Mouse (Mus musculus) heart, postnatal 4 days (tissue): ENCODE results near the gene Ston1. TPM values are rescaled to one million over a fixed set of nuclear protein-coding genes. Genes with fewer than 3 reads are reported as not detected.
A peak's percentile ranks its signal among the peaks of the same experiment; 100 is the strongest.

Experiments
- DNase-seq: peaks from one replicate; pipeline ENCODE4 v3.0.0; 2021
- total RNA-seq, 2 experiments: library from RNA; stranded (reverse); gene quantifications; 2 replicates each; pipeline ENCODE4 v1.2.3; 2021

Ston1 gene
- total RNA-seq, 2 experiments from 2014 or later: 25.3 to 28.7 TPM

DNA sequence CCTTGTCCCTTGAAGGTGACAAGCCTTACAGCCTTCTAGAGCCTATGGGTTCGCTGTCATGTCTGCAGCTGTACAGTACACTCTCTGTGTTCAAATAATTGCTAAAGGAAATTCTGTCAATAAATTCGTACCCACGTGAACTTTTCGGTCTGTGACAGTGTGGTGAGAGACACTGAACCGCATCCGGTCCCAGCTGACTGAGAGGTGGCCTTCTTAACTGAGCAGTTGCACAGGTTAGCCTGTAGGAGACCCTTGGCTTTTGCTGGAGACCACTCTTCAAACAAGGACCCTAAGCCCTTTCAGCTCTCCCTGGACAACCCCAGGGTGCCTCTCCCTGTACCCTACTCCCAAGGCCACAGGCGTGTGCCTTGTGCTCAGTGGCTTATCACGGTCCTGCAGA is 9.3 kb upstream of the Ston1 start:
- DNase-seq: no peak

DNA sequence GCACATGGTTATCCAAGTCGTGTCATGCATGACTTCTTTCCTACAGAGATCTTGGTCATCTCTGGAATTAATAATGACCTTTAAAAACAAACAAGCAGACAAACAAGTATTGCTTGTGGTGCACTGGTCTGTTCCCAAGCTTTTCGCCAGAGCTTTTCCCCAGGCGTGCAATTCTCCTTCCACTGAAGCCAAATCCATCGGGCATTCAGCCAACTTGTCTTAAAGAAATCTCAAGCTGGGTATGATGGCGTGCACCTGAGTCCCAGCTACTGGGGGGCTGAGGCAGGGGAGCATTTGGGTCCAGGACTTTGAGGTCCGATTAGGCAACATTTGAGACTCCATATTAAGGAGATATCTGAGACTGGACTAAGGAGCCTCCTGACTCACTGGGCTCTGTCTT is 7.2 kb upstream of the Ston1 start:
- no peak for DNase-seq

DNA sequence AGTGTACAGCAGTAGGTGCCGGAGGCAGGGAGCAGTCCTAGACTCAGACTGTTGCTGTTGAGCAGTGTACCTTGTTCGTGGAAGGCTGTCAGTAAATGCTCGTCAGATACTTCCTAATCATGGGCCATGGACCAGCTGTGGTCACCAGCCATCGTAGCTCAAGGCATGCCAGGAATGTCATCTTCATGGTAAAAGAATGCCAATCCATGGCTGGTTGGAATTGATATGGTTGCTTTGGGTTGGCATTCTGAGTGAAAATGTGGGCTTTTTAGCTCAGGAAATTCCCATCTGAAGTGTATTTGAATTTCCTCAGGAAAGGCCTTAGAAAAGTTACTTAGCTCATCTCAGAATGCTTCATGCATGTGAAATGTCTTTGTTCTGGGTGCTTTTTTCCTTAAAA is 2.4 kb upstream of the Ston1 start:
- DNase-seq: no peak

DNA sequence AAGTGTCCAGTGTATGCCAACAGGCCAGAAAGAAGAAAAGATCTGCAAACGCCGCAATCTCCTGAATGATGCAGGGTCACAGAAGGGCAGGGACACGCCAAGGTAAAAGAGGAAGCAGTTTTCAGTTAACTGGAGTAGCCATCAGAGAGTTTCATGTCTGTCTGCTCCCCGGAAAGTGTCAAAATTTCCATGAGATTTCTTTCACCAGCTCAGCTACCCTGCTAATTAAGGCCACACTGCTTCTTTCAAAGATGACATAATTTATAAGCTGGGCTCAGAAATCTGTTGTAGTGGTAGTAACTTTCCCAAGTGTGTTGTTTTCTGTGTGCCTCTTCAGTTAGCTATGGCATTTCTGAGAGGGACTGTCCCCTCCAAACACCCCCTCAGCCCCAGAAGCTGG is 1.4 kb upstream of the Ston1 start:
- no peak for DNase-seq

DNA sequence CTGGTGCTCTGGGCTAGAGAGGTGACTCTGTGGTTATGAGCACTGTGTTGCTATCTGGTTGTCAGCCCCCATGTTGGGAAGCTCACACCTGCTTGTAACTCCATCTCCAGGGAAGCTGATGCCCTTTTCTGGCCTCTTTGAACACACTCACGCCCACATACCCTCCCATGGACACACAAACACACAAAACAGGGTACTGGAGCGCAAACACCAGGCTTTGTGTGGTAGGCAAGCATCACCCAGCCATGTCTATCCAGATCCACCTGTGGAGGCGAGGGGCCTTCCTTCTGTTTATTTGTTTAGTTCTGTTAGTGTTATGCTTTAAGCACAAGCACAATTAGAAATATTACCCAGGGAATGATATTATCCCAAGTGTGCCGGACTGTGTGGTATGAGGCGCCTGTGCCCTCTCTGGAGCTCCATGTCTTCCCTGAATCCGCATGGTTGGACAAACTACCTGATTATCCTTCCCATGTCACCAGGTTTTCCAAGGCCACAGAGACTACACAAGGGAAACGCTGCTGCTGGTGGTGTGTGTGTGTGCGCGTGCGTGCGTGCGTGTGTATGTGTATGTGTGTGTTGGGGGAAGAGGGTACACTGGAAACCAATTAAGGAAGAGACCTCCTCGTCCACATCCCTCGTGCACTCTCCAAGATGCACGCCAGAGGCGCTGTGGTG is 801 bp upstream of the Ston1 start:
- peak; percentile 87 for DNase-seq

DNA sequence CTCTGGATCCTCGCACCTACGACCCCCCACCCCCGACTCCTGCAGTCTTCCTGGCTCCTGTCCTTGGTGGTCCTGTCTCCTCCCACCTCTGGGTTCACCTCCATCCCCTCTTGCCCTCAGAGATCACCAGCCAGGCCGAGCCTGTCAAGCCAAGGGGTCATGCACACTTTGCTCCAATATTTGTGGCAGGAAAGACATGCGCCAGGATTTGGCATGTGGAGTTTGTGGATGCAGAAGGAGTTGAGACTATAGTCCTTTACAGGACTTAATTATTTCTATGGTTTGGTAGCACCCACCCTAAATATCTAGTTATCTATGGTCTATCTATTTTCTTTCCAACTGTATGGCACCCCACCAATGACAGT is 554 bp downstream of the Ston1 start:
- no peak for DNase-seq

DNA sequence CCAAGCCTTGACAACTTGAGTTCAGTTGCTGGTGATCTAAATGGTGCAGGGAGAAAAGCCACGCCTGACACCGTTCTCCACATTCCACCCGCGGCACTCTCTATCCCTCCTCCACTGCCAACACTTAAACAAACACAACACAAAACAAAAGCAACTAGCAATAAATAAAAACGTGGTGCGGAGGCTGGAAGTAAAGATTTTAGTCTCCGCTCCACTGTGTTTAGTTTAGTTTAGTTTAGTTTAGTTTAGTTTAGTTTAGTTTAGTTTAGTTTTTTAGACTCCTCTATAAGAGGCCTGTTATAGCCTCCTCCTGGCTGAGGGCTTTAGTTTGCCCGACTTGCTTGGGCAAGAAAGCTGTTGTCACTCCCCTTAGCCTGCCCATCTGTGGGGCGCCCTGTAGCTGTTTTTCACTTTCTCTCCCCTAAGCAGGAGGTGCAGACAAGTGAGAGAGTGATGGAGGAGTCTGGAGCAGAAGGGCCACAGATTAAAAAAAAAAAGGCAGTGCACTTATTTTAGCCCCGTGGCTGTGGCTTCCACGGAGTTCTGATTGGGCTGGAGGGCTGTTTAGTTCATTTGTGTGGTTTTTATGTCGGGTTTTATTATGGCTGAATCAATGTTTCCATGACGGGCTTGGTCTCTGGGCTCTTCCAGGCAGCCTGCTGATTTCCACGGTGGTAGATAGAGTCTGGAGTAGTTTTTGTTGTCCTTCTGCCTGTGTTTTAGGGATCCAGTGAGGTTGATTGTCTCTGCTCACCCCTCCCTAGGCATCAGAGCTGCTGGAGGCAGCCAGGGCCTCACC is 1.3 kb downstream of the Ston1 start:
- DNase-seq: no peak

DNA sequence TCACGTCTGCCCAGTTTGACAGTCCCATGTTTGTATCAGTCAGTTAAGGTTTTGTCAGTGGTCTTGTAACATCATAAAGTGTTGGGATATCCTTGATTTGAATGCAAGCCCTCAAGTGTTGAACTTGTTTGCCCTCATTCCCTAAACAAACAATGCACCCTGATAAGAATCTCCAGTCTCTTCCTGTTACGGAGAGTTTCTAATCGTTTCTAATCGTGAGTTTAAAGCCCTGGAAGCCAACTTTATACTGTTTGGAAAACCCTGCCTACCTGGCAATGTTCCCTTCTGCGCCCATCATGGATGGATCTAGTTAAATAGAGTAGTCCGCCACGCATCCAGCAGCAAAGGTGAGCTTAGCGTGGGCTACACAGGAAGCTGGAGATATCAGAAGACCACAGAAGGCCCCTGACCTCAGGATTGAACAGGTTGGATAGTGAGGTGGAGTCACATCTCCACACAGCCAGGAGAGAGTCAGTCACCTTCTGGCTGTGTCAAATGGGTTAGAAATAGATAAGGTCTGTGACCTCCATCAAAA is 3.1 kb downstream of the Ston1 start:
- DNase-seq: no peak

DNA sequence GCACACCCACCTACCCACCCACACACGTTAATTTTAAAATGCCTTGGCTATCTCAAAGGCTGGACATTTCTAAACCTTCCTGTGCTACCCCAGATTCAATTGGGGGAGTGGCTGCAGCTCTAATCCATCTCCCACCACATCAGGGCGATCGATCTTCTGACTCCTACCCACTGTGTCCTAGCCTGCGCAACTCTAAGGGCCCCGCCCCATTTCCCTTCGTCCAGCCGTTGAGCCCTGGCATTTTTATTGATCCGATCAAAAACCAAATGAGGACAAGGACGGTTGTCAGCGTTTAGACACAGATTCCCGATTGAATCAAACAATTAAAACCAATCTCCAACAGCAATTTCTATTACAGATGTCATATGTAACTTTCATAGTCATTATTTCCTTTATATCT is 6.5 kb downstream of the Ston1 start:
- DNase-seq: no peak

DNA sequence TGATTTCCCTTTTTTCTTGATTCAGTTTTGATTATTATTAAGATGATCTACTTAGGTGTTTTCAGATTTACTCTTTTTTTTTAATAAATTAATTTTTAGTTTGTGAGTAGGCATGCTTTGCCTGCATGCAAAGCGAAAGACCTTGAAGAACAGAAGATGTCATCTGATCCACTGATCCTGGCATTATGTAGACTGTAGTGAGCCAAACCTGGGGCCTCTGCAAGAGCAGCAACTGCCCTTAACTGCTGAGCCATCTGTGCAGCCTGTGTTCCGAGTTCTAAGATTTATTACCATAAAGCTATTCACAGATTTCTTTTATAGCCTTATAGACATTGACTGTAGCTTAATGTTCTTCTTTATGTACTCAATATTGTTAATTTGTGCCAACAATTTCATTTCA is 8.6 kb downstream of the Ston1 start:
- no peak for DNase-seq

DNA sequence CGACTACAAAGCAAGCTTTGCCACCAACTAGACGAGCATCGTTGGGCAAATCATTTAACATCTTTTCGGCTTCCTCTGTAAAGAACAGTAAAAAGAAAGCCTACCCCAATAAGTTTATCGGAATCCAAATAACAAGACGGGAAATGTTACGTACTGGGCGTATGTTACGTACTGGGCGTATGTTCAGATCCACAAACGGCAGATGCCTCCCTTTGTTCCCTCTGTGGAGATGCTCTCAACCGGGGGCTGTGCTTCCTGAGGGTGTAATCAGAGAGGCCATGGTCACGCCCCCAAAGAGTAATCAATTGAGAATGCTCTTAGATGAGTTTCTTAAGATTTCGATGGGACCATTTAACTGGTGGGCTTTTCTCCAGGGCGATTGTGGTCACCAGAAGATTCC is 11.9 kb downstream of the Ston1 start:
- no peak for DNase-seq

DNA sequence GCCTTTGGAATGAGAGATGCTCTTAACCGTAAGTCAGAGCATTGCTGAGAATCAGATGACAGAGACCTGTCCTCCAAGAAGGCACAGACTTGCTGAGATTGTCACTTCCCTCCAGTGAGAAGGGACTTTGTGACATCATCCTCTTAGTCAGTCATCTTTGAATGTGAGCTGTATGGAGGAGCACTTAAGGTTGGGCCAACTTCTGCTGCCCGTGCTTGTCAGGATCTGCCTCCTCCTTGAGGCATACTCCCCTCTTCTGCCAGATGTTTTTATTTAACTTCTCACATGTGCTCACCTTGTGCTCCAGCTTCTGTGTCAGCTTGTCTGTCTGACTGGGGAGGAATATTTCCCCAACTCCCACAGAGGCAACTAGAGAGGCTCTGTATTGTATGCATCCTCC is 13.6 kb downstream of the Ston1 start:
- no peak for DNase-seq

DNA sequence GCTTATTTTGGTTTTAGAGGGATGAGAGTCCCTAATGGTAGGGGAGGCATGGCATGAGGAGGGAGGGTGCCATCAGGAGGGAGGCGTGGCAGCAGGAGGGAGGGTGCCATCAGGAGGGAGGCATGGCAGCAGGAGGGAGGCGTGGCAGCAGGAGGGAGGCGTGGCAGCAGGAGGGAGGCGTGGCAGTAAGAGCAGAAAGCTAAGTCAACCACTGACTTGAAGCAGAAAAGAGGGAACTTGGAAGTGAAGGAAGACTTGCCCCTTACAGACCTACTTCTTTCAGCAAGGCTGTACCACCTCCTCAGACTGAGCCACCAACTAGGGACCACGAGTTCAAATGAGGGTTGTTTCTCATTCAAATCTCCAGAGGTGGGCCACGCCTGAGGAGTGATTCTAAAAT is 15.7 kb downstream of the Ston1 start:
- DNase-seq: no peak

DNA sequence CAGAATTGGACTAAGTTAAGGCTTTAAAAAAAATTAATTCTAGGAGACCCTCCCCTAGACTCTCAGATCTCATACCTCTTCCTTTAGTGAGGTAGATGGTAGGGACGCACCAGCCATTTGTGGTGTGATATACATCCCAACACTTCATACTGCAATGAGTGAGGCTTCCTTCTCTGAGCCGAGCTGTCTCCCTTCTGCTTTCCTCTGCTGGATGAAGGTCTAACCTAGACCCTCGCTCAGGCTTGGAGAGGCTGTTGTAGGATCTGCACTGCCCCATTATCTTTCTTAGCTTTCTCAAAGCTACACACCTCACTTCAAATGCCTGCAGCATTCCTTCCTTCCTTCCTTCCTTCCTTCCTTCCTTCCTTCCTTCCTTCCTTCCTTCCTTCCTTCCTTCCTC is 16.2 kb downstream of the Ston1 start:
- DNase-seq: no peak

DNA sequence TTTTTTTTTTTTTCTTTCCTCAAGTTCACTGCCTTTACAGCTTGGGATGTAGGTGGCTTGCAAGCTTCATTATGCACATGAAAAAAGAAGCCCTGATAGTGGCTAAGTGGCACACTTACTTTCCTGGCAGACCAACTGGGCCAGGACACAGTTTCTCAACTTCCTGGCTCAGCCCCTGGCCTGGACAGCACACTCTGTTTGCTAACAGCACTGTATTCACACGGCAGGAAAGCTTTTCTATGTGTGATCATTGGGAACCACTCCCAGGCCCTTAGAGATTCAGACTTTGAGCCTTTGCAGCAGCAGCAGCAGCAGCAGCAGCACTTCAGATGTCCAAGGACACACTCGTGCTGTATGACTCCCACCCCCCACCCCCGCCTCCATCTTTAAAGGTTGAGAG is 16.8 kb downstream of the Ston1 start:
- peak; percentile 23 for DNase-seq

DNA sequence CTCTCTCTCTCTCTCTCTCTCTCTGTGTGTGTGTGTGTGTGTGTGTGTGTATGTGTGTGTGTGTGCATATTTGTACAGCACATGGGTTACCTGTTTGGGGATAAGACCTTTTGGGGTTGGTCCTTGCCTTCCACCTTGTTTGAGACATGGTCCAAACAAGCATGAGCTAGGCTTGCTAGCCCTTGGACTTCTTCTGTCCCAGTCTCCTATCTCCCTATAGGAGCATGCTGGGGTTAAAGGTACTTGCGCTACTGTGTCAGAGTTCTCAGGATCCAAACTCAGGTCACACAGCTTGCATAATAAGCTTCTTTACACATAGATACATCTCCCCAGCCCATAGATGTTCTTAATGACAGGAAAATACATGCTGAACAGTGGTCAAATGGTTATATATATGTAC is 17.2 kb downstream of the Ston1 start:
- DNase-seq: no peak

DNA sequence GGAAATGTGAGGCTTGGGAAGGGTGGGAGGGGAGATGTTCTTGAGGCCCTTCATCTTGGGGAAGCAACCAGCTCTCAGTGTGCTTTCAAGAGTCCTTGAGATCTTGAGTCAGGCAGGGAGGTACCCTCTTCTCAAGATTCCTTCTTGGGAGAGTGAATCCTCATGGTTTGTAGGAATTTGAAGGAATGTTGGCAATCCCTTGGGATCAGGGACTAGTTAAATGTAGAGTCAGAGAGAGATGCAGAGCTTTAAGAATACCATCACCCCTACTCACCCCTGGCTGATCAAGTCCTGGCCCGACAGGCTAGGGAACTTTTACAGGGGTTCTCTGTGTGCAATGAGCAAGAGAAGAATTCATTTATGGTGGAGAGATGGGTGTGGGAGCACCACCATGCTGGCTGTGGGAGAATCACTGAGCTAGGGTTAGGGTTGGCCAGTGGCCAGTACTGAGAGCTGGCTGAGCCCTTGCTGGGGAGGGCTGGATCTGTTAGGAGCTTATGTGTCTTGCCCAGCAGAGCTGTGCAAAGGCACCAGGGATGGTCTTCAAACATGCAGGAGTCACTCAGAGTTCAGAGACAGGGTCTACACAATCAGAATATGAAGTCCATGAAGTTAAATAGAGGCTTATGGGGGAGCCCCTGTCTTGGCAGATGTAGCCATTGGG is 18.1 kb downstream of the Ston1 start:
- no peak for DNase-seq

DNA sequence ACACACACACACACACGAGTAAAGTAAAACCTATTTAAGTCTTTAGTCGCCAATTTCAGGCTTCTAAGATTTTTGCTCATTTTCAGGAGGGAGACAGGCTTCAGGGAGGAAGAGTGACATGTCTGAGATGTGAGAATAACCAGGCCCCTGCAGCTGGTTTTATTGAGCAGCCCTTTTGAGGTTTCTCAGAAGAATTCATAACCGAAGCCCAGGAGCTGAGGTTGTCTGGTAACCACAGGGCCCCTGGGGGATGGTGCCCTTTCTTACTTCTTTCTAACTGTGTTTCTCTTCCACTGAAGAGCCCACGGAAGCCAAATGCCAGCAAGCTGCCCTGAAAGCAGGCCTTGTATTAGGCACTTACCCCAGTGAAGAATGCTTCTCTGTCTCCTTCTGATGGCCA is 23.5 kb downstream of the Ston1 start:
- DNase-seq: no peak

DNA sequence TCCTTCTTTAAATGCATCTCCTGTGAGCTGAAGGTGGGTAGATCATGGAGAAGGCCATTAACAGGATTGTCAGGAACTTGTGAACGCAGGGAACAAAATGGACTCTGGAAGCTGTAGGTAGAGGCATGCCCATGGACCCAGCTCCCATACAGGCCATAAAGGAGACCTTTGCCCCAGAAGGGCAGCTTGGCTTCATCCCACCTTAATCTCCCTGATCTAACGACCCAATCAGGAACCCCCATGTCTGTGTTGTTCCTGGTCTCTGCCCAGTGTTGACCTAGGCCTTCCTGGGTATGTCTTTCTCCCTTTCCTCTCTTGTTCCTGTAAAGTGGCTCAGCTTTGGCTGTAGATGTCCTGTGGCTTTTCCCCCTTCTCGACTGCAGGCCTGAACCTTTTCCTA is 23.9 kb downstream of the Ston1 start:
- DNase-seq: no peak

DNA sequence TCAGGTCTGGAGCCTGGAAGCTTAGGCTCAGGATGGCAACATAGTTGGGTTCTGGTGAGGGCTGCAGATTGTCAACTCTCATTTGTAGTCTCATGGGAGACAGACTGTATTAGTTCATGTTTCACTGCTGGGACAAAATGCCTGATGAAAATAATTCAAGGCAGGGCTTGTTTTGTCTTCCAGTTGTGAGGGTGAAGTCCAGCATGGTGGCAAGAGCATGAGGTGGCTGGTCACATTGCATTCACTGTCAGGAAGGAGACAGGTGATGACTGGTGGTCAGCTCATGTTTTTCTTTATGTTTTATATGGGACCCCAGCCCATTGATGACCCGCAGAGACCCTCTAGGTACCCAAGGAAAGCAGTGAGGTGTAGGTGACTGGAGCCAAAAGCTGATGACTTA is 25.2 kb downstream of the Ston1 start:
- no peak for DNase-seq

DNA sequence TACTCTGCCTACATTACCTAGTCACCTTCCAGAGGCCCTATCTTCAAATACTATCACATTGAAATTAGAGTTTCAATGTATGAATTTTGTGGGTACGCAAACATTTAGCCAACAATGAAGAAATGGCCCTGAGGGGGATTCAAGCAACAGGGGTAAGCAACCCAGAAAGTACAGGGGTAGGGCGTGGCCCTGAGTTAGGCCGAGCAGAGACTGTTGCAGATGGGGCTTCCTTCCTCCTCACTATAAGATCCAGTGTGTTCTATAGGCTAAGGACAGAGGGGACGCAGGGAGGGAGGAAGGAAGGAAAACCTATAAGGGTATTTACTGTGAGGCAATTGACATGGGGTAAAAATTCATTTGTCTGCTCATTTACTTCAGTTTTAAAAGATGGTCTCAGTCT is 26.9 kb downstream of the Ston1 start:
- DNase-seq: no peak

DNA sequence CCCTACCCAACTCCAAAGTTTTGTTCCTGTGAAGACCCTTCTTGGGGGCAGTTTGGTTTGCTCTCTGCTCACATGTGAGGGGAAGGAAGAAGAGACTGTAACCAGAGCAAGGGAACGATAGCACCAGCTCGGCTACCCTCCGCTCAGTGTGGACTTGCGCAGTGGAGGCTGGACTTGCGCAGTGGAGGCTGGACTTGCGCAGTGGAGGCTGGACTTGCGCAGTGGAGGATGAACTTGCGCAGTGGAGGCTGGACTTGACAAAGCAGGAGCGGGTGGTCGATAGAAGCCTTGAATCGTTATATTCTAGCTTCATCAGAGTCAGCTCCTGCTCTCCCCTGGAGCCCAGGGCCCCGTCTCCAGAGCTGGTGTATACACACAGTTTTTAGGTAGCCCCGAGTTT is 27.9 kb downstream of the Ston1 start:
- no peak for DNase-seq

DNA sequence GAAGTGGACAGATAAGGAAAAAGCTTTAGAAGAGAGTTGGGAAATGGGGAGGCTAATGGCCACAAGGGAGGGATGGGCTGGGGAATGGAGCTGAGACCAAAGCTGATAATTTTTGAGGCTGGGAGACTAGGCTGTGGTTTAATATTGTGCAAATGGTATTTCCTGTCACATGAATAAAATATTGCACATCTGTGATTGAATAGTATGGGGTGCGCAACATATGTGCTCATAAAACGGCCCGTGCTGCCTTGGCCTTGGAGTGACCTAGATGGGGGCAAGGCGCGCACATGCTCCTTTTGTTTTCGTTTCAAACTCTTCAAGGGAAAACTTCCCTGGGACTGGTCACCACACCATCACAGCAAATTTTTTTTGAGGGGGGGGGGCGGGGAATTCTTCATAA is 28.4 kb downstream of the Ston1 start:
- DNase-seq: no peak

DNA sequence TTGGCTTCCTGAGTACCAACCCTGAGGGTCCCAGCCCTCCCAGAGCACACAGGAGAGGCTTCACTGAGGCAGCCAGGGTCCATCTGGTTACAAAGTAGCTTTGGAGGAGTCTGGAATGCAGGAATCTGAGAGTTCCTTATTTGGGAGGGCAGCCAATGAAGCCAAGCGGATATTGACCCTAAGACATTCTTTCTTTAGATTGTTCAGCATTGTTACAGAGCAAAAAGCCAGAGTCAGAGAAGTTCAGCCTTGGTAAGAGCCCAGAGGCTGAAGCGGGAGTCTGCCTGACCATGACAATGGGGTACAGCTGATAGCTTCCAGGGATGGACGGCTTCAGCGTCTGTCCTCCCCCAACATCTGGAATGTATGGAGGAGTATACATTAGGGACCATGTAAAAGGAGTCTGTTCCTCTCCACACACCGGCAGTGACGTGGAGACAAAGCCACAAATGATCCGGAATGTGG is 28.9 kb downstream of the Ston1 start:
- DNase-seq: peak; percentile 32
